Mouse (Mus musculus) splenic B cell, adult 2 months (primary cell): Measurements from ENCODE around the gene Gcn1l1.

Experiments
- DNase-seq: peaks from one replicate; pipeline ENCODE4 v3.0.0-alpha.2; 2011; ENCODE audit warnings: low read depth, low spot score
- H3K27me3 ChIP-seq: 2 replicates; pipeline ENCODE4 v1.6.1; 2012; ENCODE audit warnings: mild to moderate bottlenecking, low read length, moderate library complexity, mixed read lengths; ENCODE audit not compliant: control insufficient read depth, poor library complexity, insufficient read depth, severe bottlenecking
- H3K36me3 ChIP-seq: 2 replicates; pipeline ENCODE4 v1.6.1; 2012; ENCODE audit warnings: mild to moderate bottlenecking, low read length, moderate library complexity, mixed read lengths; ENCODE audit not compliant: control insufficient read depth, poor library complexity, insufficient read depth, severe bottlenecking

Gene Gcn1l1

DNA sequence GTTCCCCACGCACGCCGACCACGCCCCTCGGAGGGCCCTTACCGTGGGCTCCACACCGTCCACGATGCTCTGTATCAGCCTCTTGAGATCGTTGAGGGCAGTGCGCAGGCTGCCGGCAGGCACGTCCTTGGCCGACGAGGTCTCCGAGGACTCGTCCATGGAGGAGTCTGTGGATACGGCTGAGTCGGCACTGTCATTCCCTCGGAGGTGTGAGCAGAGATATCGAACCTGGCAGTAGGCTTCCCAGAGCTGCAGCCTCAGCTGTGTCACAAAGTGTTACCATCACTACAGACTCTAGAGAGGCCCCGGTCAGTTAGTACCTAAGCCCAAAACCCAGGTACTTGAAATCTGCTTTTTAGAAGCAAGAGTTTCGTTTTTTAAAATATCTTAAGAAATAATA lies 97.6 kb downstream of the Gcn1l1 start:
- Histone ChIP-seq H3K36me3 (no peaks in the 10 kb centered on the region), H3K27me3 (no peaks in the 10 kb centered on the region)
- DNase-seq, result no peak

- Histone ChIP-seq H3K36me3 (no peaks in the 10 kb centered on the region), H3K27me3 (no peaks in the 10 kb centered on the region)
- no peak for DNase-seq
Observed at GRCm38 (mm10) chr5:115666366-115667065, 101.5 kb downstream of the Gcn1l1 start.

- no peaks in the 10 kb centered on the region for H3K36me3 ChIP-seq
- H3K27me3 ChIP-seq, result no peaks in the 10 kb centered on the region
- DNase-seq, result no peak
Observed at GRCm38 (mm10) chr5:115667210-115667609, 102.2 kb downstream of the Gcn1l1 start.

- no peaks in the 10 kb centered on the region for H3K27me3 ChIP-seq
- no peaks in the 10 kb centered on the region for H3K36me3 ChIP-seq
- no peak for DNase-seq
Observed at GRCm38 (mm10) chr5:115667894-115668293, 102.8 kb downstream of the Gcn1l1 start.

GRCm38 (mm10) chr5:115668986-115669385 lies 103.9 kb downstream of the Gcn1l1 start:
- Histone ChIP-seq H3K36me3 (no peaks in the 10 kb centered on the region), H3K27me3 (no peaks in the 10 kb centered on the region)
- no peak for DNase-seq

- no peaks in the 10 kb centered on the region for H3K36me3 ChIP-seq
- H3K27me3 ChIP-seq, result no peaks in the 10 kb centered on the region
- DNase-seq, result no peak
Observed at GRCm38 (mm10) chr5:115669974-115670373, 104.9 kb downstream of the Gcn1l1 start.

- no peaks in the 10 kb centered on the region for H3K27me3 ChIP-seq
- H3K36me3 ChIP-seq, result no peaks in the 10 kb centered on the region
- DNase-seq, result no peak
Observed at GRCm38 (mm10) chr5:115670406-115670805, 105.4 kb downstream of the Gcn1l1 start.

- Histone ChIP-seq H3K36me3 (no peaks in the 10 kb centered on the region), H3K27me3 (no peaks in the 10 kb centered on the region)
- no peak for DNase-seq
Observed at GRCm38 (mm10) chr5:115671846-115672245, 106.8 kb downstream of the Gcn1l1 start.
